Mouse (Mus musculus): ENCODE results near the gene Upk1b. TPM values are rescaled to one million over a fixed set of nuclear protein-coding genes. Genes with fewer than 3 reads are reported as not detected.

Gene Upk1b
- total and polyA plus RNA-seq, 3 experiments, result not detected

- Histone ChIP-seq H3K4me1 (ENCODE audit: control insufficient read depth in 1 of 2, insufficient read depth in 2 of 2) (no peaks in the 10 kb centered on the region), H3K9me3 (replicated peaks; ENCODE audit: low read length) (no peaks in the 10 kb centered on the region), H3K79me2 (replicated peaks; ENCODE audit: control insufficient read depth, extremely low read depth, insufficient read depth, poor library complexity, severe bottlenecking) (no peaks in the 10 kb centered on the region), H3K36me3 (replicated peaks in 1 of 2; ENCODE audit: control insufficient read depth in 1 of 2, insufficient read depth in 1 of 2, low read length in 1 of 2) (no peaks in the 10 kb centered on the region), H3K27me3 (replicated peaks) (peaks cover 8% of the 10 kb centered on the region), H3K27ac (ENCODE audit: insufficient read depth, low read depth) (no peak overlapping the region), H3K4me3 (replicated peaks in 1 of 3; ENCODE audit: low read depth in 2 of 3, low read length in 2 of 3, poor library complexity in 1 of 3) (no peak overlapping the region), H3K9ac (ENCODE audit: insufficient read depth, low read depth) (no peak overlapping the region), H3K4me2 (ENCODE audit: insufficient read depth, low read depth, poor library complexity, severe bottlenecking) (0 out of 2 replicates have a peak overlapping the region, but pooled peaks have one; percentile 4)
- in situ Hi-C loops (cut with MboI; ENCODE audit: low pct_ligation_motif_present, low pct_unique_long_range_greater_than_20kb, low sequenced_read_pairs), result loop anchor here (10.0 kb wide), 1 partner anchor 185 kb away; no protein-coding TSS in a partner anchor
- TF ChIP-seq MYC (IDR thresholded peaks at IDR 0.05; ENCODE audit: low read depth, low read length), result peak; percentile 96
- peak; percentile 90 for TF ChIP-seq SMC3 (IDR thresholded peaks at IDR 0.05; ENCODE audit: low read depth, low read length)
- TF ChIP-seq IRF4 (IDR thresholded peaks at IDR 0.05; ENCODE audit: low read depth, low read length), result peak; percentile 10; the same call in 1 of the 2 replicates
- peak; percentile 68; the same call in 1 of the 2 replicates for TF ChIP-seq MXI1 (IDR thresholded peaks at IDR 0.05; ENCODE audit: low read depth, low read length)
- no peak for TF ChIP-seq JUN (IDR thresholded peaks at IDR 0.05; ENCODE audit: insufficient read depth, low read depth, low read length)
- TF ChIP-seq CTCF (conservative IDR thresholded peaks at IDR 0.05 in 1 of 2, IDR thresholded peaks at IDR 0.05 in 1 of 2; ENCODE audit: low read depth in 2 of 2, low read length in 2 of 2), result peak; percentile 46 to 100; a peak in 3 of 4 replicates
- no peak for TF ChIP-seq USF1 (IDR thresholded peaks at IDR 0.05; ENCODE audit: low read depth, low read length)
- peak; percentile 45; the same call in 1 of the 2 replicates for TF ChIP-seq NELFE (IDR thresholded peaks at IDR 0.05; ENCODE audit: low read depth, low read length)
- TF ChIP-seq BHLHE40 (IDR thresholded peaks at IDR 0.05; ENCODE audit: low read depth, low read length), result peak; percentile 59
- TF ChIP-seq ZC3H11A (IDR thresholded peaks at IDR 0.05; ENCODE audit: low read depth, low read length), result peak; percentile 42
- peak; percentile 54 for TF ChIP-seq JUND (conservative IDR thresholded peaks at IDR 0.05; ENCODE audit: low read depth, low read length)
- TF ChIP-seq RAD21 (IDR thresholded peaks at IDR 0.05; ENCODE audit: low read depth, low read length), result peak; percentile 92
- no peak for TF ChIP-seq CHD2 (IDR thresholded peaks at IDR 0.05; ENCODE audit: low read length)
- TF ChIP-seq MAX (IDR thresholded peaks at IDR 0.05; ENCODE audit: low read length), result peak; percentile 91
- peak; percentile 46 for DNase-seq (ENCODE audit: extremely low read depth)
- dilution Hi-C loops (cut with MboI; ENCODE audit: extremely low pct_ligation_motif_present, extremely low pct_unique_long_range_greater_than_20kb, low sequenced_read_pairs), result no loop called here
Observed at GRCm38 (mm10) chr16:38729610-38730288, 70.4 kb downstream of the Upk1b start.

- Histone ChIP-seq H3K4me2 (ENCODE audit: insufficient read depth, low read depth, poor library complexity, severe bottlenecking) (no peak overlapping the region), H3K27me3 (replicated peaks) (peaks cover 11% of the 10 kb centered on the region), H3K27ac (ENCODE audit: insufficient read depth, low read depth) (no peak overlapping the region), H3K36me3 (replicated peaks in 1 of 2; ENCODE audit: control insufficient read depth in 1 of 2, insufficient read depth in 1 of 2, low read length in 1 of 2) (no peaks in the 10 kb centered on the region), H3K79me2 (replicated peaks; ENCODE audit: control insufficient read depth, extremely low read depth, insufficient read depth, poor library complexity, severe bottlenecking) (no peaks in the 10 kb centered on the region), H3K4me1 (ENCODE audit: control insufficient read depth in 1 of 2, insufficient read depth in 2 of 2) (no peaks in the 10 kb centered on the region), H3K9me3 (replicated peaks; ENCODE audit: low read length) (no peaks in the 10 kb centered on the region), H3K4me3 (replicated peaks in 1 of 3; ENCODE audit: low read depth in 2 of 3, low read length in 2 of 3, poor library complexity in 1 of 3) (no peak overlapping the region), H3K9ac (ENCODE audit: insufficient read depth, low read depth) (no peak overlapping the region)
- dilution Hi-C loops (cut with MboI; ENCODE audit: extremely low pct_ligation_motif_present, extremely low pct_unique_long_range_greater_than_20kb, low sequenced_read_pairs) (no loop called here), in situ Hi-C loops (cut with MboI; ENCODE audit: low pct_ligation_motif_present, low pct_unique_long_range_greater_than_20kb, low sequenced_read_pairs) (loop anchor here (10.0 kb wide), 1 partner anchor 184 kb away; no protein-coding TSS in a partner anchor)
- no peak for TF ChIP-seq CHD2 (IDR thresholded peaks at IDR 0.05; ENCODE audit: low read length)
- TF ChIP-seq ELF1 (IDR thresholded peaks at IDR 0.05; ENCODE audit: low read depth, low read length), result no peak
- TF ChIP-seq CHD1 (IDR thresholded peaks at IDR 0.05; ENCODE audit: low read depth, low read length), result no peak
- no peak for TF ChIP-seq EP300 (IDR thresholded peaks at IDR 0.05; ENCODE audit: low read length)
- TF ChIP-seq PAX5 (IDR thresholded peaks at IDR 0.05; ENCODE audit: low read length), result no peak
- TF ChIP-seq ZNF384 (IDR thresholded peaks at IDR 0.05; ENCODE audit: low read depth, low read length), result no peak
- TF ChIP-seq ETS1 (conservative IDR thresholded peaks at IDR 0.05; ENCODE audit: low read depth, low read length), result no peak
- no peak for TF ChIP-seq RAD21 (IDR thresholded peaks at IDR 0.05; ENCODE audit: low read depth, low read length)
- no peak for TF ChIP-seq IRF4 (IDR thresholded peaks at IDR 0.05; ENCODE audit: low read depth, low read length)
- TF ChIP-seq TCF12 (IDR thresholded peaks at IDR 0.05; ENCODE audit: low read depth, low read length), result no peak
- no peak for TF ChIP-seq SIN3A (IDR thresholded peaks at IDR 0.05; ENCODE audit: low read length)
- no peak for DNase-seq (ENCODE audit: extremely low read depth)
Observed at GRCm38 (mm10) chr16:38729139-38729538, 71.0 kb downstream of the Upk1b start.
